Mouse (Mus musculus): ENCODE data around the gene Hexdc. TPM values are rescaled to one million over a fixed set of nuclear protein-coding genes. Genes with fewer than 3 reads are reported as not detected.

The Hexdc gene
- total RNA-seq, 2 experiments from 2014 or later, result 41.0 to 42.7 TPM

- no peak for DNase-seq (ENCODE audit: extremely low spot score in 1 of 2, low spot score in 2 of 2)
- intact Hi-C loops (cut with DNase I), result no loop called here
Measured at GRCm38 (mm10) chr11:121220771-121221170, 16.5 kb downstream of the Hexdc start.

- intact Hi-C loops (cut with DNase I), result no loop called here
- DNase-seq (ENCODE audit: extremely low spot score in 1 of 2, low spot score in 2 of 2), result no peak
Measured at GRCm38 (mm10) chr11:121221321-121222010, 17.2 kb downstream of the Hexdc start.

GRCm38 (mm10) chr11:121228129-121229017, 24.1 kb downstream of the Hexdc start:
- intact Hi-C loops (cut with DNase I), result no loop called here
- DNase-seq (ENCODE audit: extremely low spot score in 1 of 2, low spot score in 2 of 2), result no peak

GRCm38 (mm10) chr11:121229018-121229439, 24.8 kb downstream of the Hexdc start, which contains the start of gene Cybc1:
TSS of gene Cybc1 (minus strand) at chr11:121229322.
- intact Hi-C loops (cut with DNase I), result no loop called here

GRCm38 (mm10) chr11:121231191-121231590, 27.0 kb downstream of the Hexdc start:
- intact Hi-C loops (cut with DNase I), result no loop called here
- DNase-seq (ENCODE audit: extremely low spot score in 1 of 2, low spot score in 2 of 2), result no peak

More at GRCm38 (mm10) chr11:121229018-121229439, 24.8 kb downstream of the Hexdc start, which contains the start of gene Cybc1:
- DNase-seq (ENCODE audit: extremely low spot score in 1 of 2, low spot score in 2 of 2), result peak; percentile 57 to 80

GRCm38 (mm10) chr11:121231628-121232291, 27.5 kb downstream of the Hexdc start:
- intact Hi-C loops (cut with DNase I), result no loop called here
- DNase-seq (ENCODE audit: extremely low spot score in 1 of 2, low spot score in 2 of 2), result no peak

- intact Hi-C loops (cut with DNase I), result no loop called here
- no peak for DNase-seq (ENCODE audit: extremely low spot score in 1 of 2, low spot score in 2 of 2)
Measured at GRCm38 (mm10) chr11:121232706-121233105, 28.5 kb downstream of the Hexdc start.

GRCm38 (mm10) chr11:121235475-121236238, 31.4 kb downstream of the Hexdc start:
- intact Hi-C loops (cut with DNase I), result no loop called here
- DNase-seq (ENCODE audit: extremely low spot score in 1 of 2, low spot score in 2 of 2), result peak in 1 of 2 experiments; percentile 56

- intact Hi-C loops (cut with DNase I), result no loop called here
Measured at GRCm38 (mm10) chr11:121236564-121237344, 32.5 kb downstream of the Hexdc start, which contains the start of gene Narf. TSS of gene Narf (plus strand) at chr11:121237253.

GRCm38 (mm10) chr11:121237345-121238128, 33.3 kb downstream of the Hexdc start:
- intact Hi-C loops (cut with DNase I), result no loop called here

More at GRCm38 (mm10) chr11:121236564-121237344, 32.5 kb downstream of the Hexdc start, which contains the start of gene Narf:
- peak; percentile 99 to 100 for DNase-seq (ENCODE audit: extremely low spot score in 1 of 2, low spot score in 2 of 2)

GRCm38 (mm10) chr11:121239669-121240068, 35.4 kb downstream of the Hexdc start:
- intact Hi-C loops (cut with DNase I), result no loop called here
- no peak for DNase-seq (ENCODE audit: extremely low spot score in 1 of 2, low spot score in 2 of 2)

More at GRCm38 (mm10) chr11:121237345-121238128, 33.3 kb downstream of the Hexdc start:
- peak in 1 of 2 experiments; percentile 42 for DNase-seq (ENCODE audit: extremely low spot score in 1 of 2, low spot score in 2 of 2)

GRCm38 (mm10) chr11:121250196-121250595, 46.0 kb downstream of the Hexdc start:
- intact Hi-C loops (cut with DNase I), result loop anchor here (5.0 kb wide), 1 partner anchor 82 kb away; no protein-coding TSS in a partner anchor
- DNase-seq (ENCODE audit: extremely low spot score in 1 of 2, low spot score in 2 of 2), result no peak

GRCm38 (mm10) chr11:121259160-121260100, 55.2 kb downstream of the Hexdc start, which contains the start of gene Foxk2:
TSS of gene Foxk2 (plus strand) at chr11:121259990.
- DNase-seq (ENCODE audit: extremely low spot score in 1 of 2, low spot score in 2 of 2), result peak; percentile 85 to 97
- intact Hi-C loops (cut with DNase I), result no loop called here

GRCm38 (mm10) chr11:121260211-121260906, 56.1 kb downstream of the Hexdc start:
- intact Hi-C loops (cut with DNase I), result no loop called here
- peak in 1 of 2 experiments; percentile 60 for DNase-seq (ENCODE audit: extremely low spot score in 1 of 2, low spot score in 2 of 2)

GRCm38 (mm10) chr11:121261074-121261473, 56.8 kb downstream of the Hexdc start:
- DNase-seq (ENCODE audit: extremely low spot score in 1 of 2, low spot score in 2 of 2), result no peak
- intact Hi-C loops (cut with DNase I), result no loop called here

Data from left cerebral cortex, postnatal 10 days (tissue).